ENCODE assay signal across 8 mouse cellular contexts in the genomic region with DNA sequence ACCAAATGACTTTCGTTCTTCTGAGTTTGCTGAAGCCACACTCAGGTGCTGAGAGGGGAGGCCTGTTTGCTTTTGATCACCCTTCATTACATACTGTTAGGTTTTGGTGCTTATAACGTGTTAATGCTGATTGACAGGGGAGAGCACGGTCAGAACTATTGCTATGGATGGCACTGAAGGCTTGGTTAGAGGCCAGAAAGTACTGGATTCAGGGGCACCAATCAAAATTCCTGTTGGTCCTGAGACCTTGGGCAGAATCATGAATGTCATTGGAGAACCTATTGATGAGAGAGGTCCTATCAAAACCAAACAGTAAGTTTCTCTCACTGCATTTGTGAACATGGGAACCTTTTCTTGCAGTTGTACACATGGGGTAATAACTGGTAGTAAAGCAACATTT. TPM values are rescaled to one million over a fixed set of nuclear protein-coding genes. Genes with fewer than 3 reads are reported as not detected.
DNase-seq lines count a peak whose midpoint lies in the region; ATAC-seq and TF ChIP-seq lines count a peak whose summit lies in the region.

No protein-coding gene starts in this region.

- H3K9me3 ChIP-seq in hindbrain, embryonic 15.5 days, result no peaks in the 10 kb centered on the region

- intact Hi-C loops in left cerebral cortex, adult 2 months (cut with DNase I), result no loop called here
- intact Hi-C loops in left cerebral cortex, postnatal 4 days (cut with DNase I), result no loop called here
- intact Hi-C loops in left cerebral cortex, postnatal 14 days (cut with DNase I), result no loop called here

- H3K27ac ChIP-seq in left cerebral cortex, adult 2 months, result peak overlapping the region; percentile 99
- peak overlapping the region; percentile 98 for H3K27ac ChIP-seq in brown adipose tissue, adult 24 weeks (replicated peaks; ENCODE audit: low read depth, low read length)
- peak overlapping the region; percentile 94; the same call in 1 of the 2 replicates for H3K27ac ChIP-seq in hindbrain, embryonic 15.5 days (replicated peaks)

- no peak for DNase-seq in left cerebral cortex, adult 2 months (ENCODE audit: extremely low spot score in 1 of 2, low spot score in 2 of 2)
- DNase-seq in left cerebral cortex, postnatal 4 days, result no peak
- DNase-seq in layer of hippocampus, adult 8-10 months (ENCODE audit: low spot score in 2 of 2), result no peak
- no peak for DNase-seq in urinary bladder, postnatal 36 days (ENCODE audit: low spot score in 2 of 2)
- DNase-seq in left cerebral cortex, postnatal 14 days (ENCODE audit: low spot score in 2 of 2), result no peak

- H3K79me2 ChIP-seq in myocyte (ENCODE audit: control insufficient read depth, insufficient read depth), result peaks cover 48% of the 10 kb centered on the region

- H3K4me3 ChIP-seq in left cerebral cortex, adult 2 months, result peak overlapping the region; percentile 85
- peak overlapping the region; percentile 97 for H3K4me3 ChIP-seq in brown adipose tissue, adult 24 weeks (ENCODE audit: insufficient read depth, low read depth, low read length)
- H3K4me3 ChIP-seq in hindbrain, embryonic 15.5 days, result peak overlapping the region; percentile 75
- H3K4me3 ChIP-seq in myocyte, result peak overlapping the region; percentile 99

- H3K4me1 ChIP-seq in brown adipose tissue, adult 24 weeks (ENCODE audit: control insufficient read depth, insufficient read depth, insufficient read length, low read length), result 0 out of 2 replicates have a peak, but pooled peaks cover 3% of the 10 kb centered on the region
- peaks cover 27% of the 10 kb centered on the region for H3K4me1 ChIP-seq in hindbrain, embryonic 15.5 days (replicated peaks)

- peak overlapping the region; percentile 60 for H3ac ChIP-seq in myocyte (ENCODE audit: control insufficient read depth, insufficient read length)

- H3K27me3 ChIP-seq in hindbrain, embryonic 15.5 days, result no peaks in the 10 kb centered on the region
- no peaks in the 10 kb centered on the region for H3K27me3 ChIP-seq in myocyte (ENCODE audit: control insufficient read depth, insufficient read depth, insufficient read length)

- no peak for TF ChIP-seq CTCF in left cerebral cortex, adult 2 months (IDR thresholded peaks at IDR 0.05)

- H3K36me3 ChIP-seq in hindbrain, embryonic 15.5 days, result peaks cover 44% of the 10 kb centered on the region
- H3K36me3 ChIP-seq in myocyte (ENCODE audit: control insufficient read depth, insufficient read depth), result peaks cover 41% of the 10 kb centered on the region

- peak; percentile 3 for TF ChIP-seq POLR2A in myocyte (IDR thresholded peaks at IDR 0.05; ENCODE audit: insufficient read length, low read depth)

- H3K4me2 ChIP-seq in hindbrain, embryonic 15.5 days, result peak overlapping the region; percentile 78
- H3K4me2 ChIP-seq in myocyte (ENCODE audit: low read depth), result peak overlapping the region; percentile 96

- 5% methylated on average over 3 of the region's 3 CpGs for WGBS in hindbrain, embryonic 15.5 days

- ATAC-seq in hindbrain, embryonic 15.5 days (ENCODE audit: low FRiP score, low read depth), result no peak

- peak overlapping the region; percentile 95 for H3K9ac ChIP-seq in hindbrain, embryonic 15.5 days

TF ChIP-seq in myocyte, 11 proteins besides CTCF, POLR2A, EP300 and RAD21:
- TF ChIP-seq REST (IDR thresholded peaks at IDR 0.05; ENCODE audit: insufficient read depth, insufficient read length) (no peak), MYOG (IDR thresholded peaks at IDR 0.05; ENCODE audit: control insufficient read depth in 1 of 3, insufficient read depth in 1 of 3, insufficient read length in 2 of 3, low read depth in 2 of 3) (no peak), CEBPB (IDR thresholded peaks at IDR 0.05; ENCODE audit: insufficient read depth, poor library complexity, severe bottlenecking) (no peak), MAX (IDR thresholded peaks at IDR 0.05; ENCODE audit: low read depth) (no peak), TCF3 (IDR thresholded peaks at IDR 0.05; ENCODE audit: insufficient read length, low read depth) (no peak), USF1 (IDR thresholded peaks at IDR 0.05; ENCODE audit: low read depth) (no peak), MYOD1 (IDR thresholded peaks at IDR 0.05; ENCODE audit: control insufficient read depth in 1 of 3, insufficient read length in 2 of 3, low read depth in 2 of 3) (no peak), SRF (IDR thresholded peaks at IDR 0.05; ENCODE audit: control insufficient read depth, insufficient read length, low read depth) (no peak), TCF12 (IDR thresholded peaks at IDR 0.05; ENCODE audit: insufficient read depth, poor library complexity, severe bottlenecking) (no peak), POLR2AphosphoS2 (IDR thresholded peaks at IDR 0.05; ENCODE audit: insufficient read length, low read depth) (no peak), E2F4 (IDR thresholded peaks at IDR 0.05; ENCODE audit: insufficient read depth) (no peak)

RNA-seq across cellular contexts. Expression of gene Atp5b, which starts 1.1 kb away (rescaled TPM):
- total RNA-seq in left cerebral cortex, adult 2 months (2021), result 1,000 to 10,000 TPM; 1,628 to 1,633 TPM
- total RNA-seq in left cerebral cortex, postnatal 4 days (2021), result 1,000 to 10,000 TPM; 1,302 to 1,309 TPM
- polyA plus RNA-seq in brown adipose tissue, adult 24 weeks (2012; ENCODE audit: insufficient read depth, insufficient read length, missing spikeins), result 9,036 and 9,352 TPM in 2 replicates
- polyA plus RNA-seq in hindbrain, embryonic 15.5 days (2015; fragmentation: Nextera tagmentation; extraction: Ambion mirVana), result 2,267 and 2,290 TPM in 2 replicates
- polyA plus RNA-seq in myocyte (2012; fragmentation: generic; extraction: Trizol), result 3,270 TPM
- total RNA-seq in layer of hippocampus, adult 8-10 months (2022), result 1,000 to 10,000 TPM; 1,554 to 1,727 (median 1,622) TPM
- 1,000 to 10,000 TPM; 1,697 to 1,804 TPM for total RNA-seq in left cerebral cortex, postnatal 14 days (2021)

RNA-seq across cellular contexts. Expression of gene Baz2a, which starts 7.2 kb away (rescaled TPM):
- 10 to 100 TPM; 42.2 to 45.1 TPM for total RNA-seq in left cerebral cortex, adult 2 months (2021)
- 10 to 100 TPM; 34.5 to 36.2 TPM for total RNA-seq in left cerebral cortex, postnatal 4 days (2021)
- polyA plus RNA-seq in brown adipose tissue, adult 24 weeks (2012; ENCODE audit: insufficient read depth, insufficient read length, missing spikeins), result 15.1 and 16.0 TPM in 2 replicates
- polyA plus RNA-seq in hindbrain, embryonic 15.5 days (2015; fragmentation: Nextera tagmentation; extraction: Ambion mirVana), result 8.1 and 8.3 TPM in 2 replicates
- polyA plus RNA-seq in myocyte (2012; fragmentation: generic; extraction: Trizol), result 12.7 TPM
- 10 to 100 TPM; 38.8 to 50.0 (median 46.3) TPM for total RNA-seq in layer of hippocampus, adult 8-10 months (2022)
- total RNA-seq in left cerebral cortex, postnatal 14 days (2021), result 10 to 100 TPM; 30.6 to 32.4 TPM

RNA-seq across cellular contexts. Expression of gene Ptges3, which starts 25.4 kb away (rescaled TPM):
- 100 to 1,000 TPM; 121 to 123 TPM for total RNA-seq in left cerebral cortex, adult 2 months (2021)
- total RNA-seq in left cerebral cortex, postnatal 4 days (2021), result 100 to 1,000 TPM; 179 to 184 TPM
- 107 and 147 TPM in 2 replicates for polyA plus RNA-seq in brown adipose tissue, adult 24 weeks (2012; ENCODE audit: insufficient read depth, insufficient read length, missing spikeins)
- polyA plus RNA-seq in hindbrain, embryonic 15.5 days (2015; fragmentation: Nextera tagmentation; extraction: Ambion mirVana), result 371 and 395 TPM in 2 replicates
- polyA plus RNA-seq in myocyte (2012; fragmentation: generic; extraction: Trizol), result 84.3 TPM
- total RNA-seq in layer of hippocampus, adult 8-10 months (2022), result 100 to 1,000 TPM; 128 to 136 (median 133) TPM
- 100 to 1,000 TPM; 131 to 134 TPM for total RNA-seq in left cerebral cortex, postnatal 14 days (2021)

RNA-seq across cellular contexts. Expression of gene Naca, which starts 48.8 kb away (rescaled TPM):
- total RNA-seq in left cerebral cortex, adult 2 months (2021), result 100 to 1,000 TPM; 310 to 314 TPM
- 100 to 1,000 TPM; 481 to 496 TPM for total RNA-seq in left cerebral cortex, postnatal 4 days (2021)
- polyA plus RNA-seq in brown adipose tissue, adult 24 weeks (2012; ENCODE audit: insufficient read depth, insufficient read length, missing spikeins), result 592 and 593 TPM in 2 replicates
- polyA plus RNA-seq in hindbrain, embryonic 15.5 days (2015; fragmentation: Nextera tagmentation; extraction: Ambion mirVana), result 494 and 518 TPM in 2 replicates
- polyA plus RNA-seq in myocyte (2012; fragmentation: generic; extraction: Trizol), result 870 TPM
- 100 to 1,000 TPM; 310 to 353 (median 340) TPM for total RNA-seq in layer of hippocampus, adult 8-10 months (2022)
- 100 to 1,000 TPM; 306 to 320 TPM for total RNA-seq in left cerebral cortex, postnatal 14 days (2021)
